Mouse (Mus musculus) duodenum, adult 2 months (tissue): ENCODE data around the gene Olfr1020. TPM values are rescaled to one million over a fixed set of nuclear protein-coding genes. Genes with fewer than 3 reads are reported as not detected.

ENCODE experiments used
- polyA plus RNA-seq: library from polyadenylated mRNA; depleted of rRNA; stranded (reverse); fragments of >200 nt; gene quantifications from 2 replicates; pipeline ENCODE4 v1.2.3, GENCODE M21; 2012; ENCODE audit warnings: low replicate concordance; rRNA removed

The Olfr1020 gene
- polyA plus RNA-seq: not detected in 2 replicates

GRCm38 (mm10) chr2:85846730-85847129, at the start of gene Olfr1020:
Gene Olfr1020, plus strand, starts transcription at chr2:85847030.

GRCm38 (mm10) chr2:85802444-85802843, 44.4 kb upstream of the Olfr1020 start, which contains the start of gene Olfr1016:
Gene Olfr1016, minus strand, starts transcription at chr2:85802544.

GRCm38 (mm10) chr2:85818179-85818578, 28.7 kb upstream of the Olfr1020 start, which contains the start of gene Olfr1018:
Gene Olfr1018, plus strand, starts transcription at chr2:85818479.

GRCm38 (mm10) chr2:85845383-85845782, 1.4 kb upstream of the Olfr1020 start, which contains the start of gene Olfr1019:
Gene Olfr1019, minus strand, starts transcription at chr2:85845483.

GRCm38 (mm10) chr2:85868294-85868693, 21.5 kb downstream of the Olfr1020 start, which contains the start of gene Olfr1022:
Gene Olfr1022, plus strand, starts transcription at chr2:85868594.

GRCm38 (mm10) chr2:85885340-85885739, 38.5 kb downstream of the Olfr1020 start, which contains the start of gene Olfr1023:
Gene Olfr1023, plus strand, starts transcription at chr2:85885640.

Other genes starting within 250 kb of the Olfr1020 start
- not detected in 2 replicates for gene Olfr1000, start 235.1 kb upstream of the Olfr1020 start, polyA plus RNA-seq
- not detected in 2 replicates for gene Olfr1002, start 196.3 kb upstream of the Olfr1020 start, polyA plus RNA-seq
- not detected in 2 replicates for gene Olfr154, start 182.6 kb upstream of the Olfr1020 start, polyA plus RNA-seq
- not detected in 2 replicates for gene Olfr1006, start 168.3 kb upstream of the Olfr1020 start, polyA plus RNA-seq
- gene Olfr1008, start 157.6 kb upstream of the Olfr1020 start, polyA plus RNA-seq: not detected in 2 replicates
- gene Olfr1009, start 131.6 kb upstream of the Olfr1020 start, polyA plus RNA-seq: not detected in 2 replicates
- gene Olfr1012, start 84.3 kb upstream of the Olfr1020 start, polyA plus RNA-seq: not detected in 2 replicates
- not detected in 2 replicates for gene Olfr1013, start 79.9 kb upstream of the Olfr1020 start, polyA plus RNA-seq
- not detected in 2 replicates for gene Olfr1014, start 74.3 kb upstream of the Olfr1020 start, polyA plus RNA-seq
- not detected in 2 replicates for gene Olfr1015, start 65.0 kb upstream of the Olfr1020 start, polyA plus RNA-seq
- not detected in 2 replicates for gene Olfr1016, start 44.5 kb upstream of the Olfr1020 start, polyA plus RNA-seq
- gene Olfr1018, start 28.6 kb upstream of the Olfr1020 start, polyA plus RNA-seq: not detected in 2 replicates
- not detected in 2 replicates for gene Olfr1019, start 1.5 kb upstream of the Olfr1020 start, polyA plus RNA-seq
- gene Olfr1022, start 21.6 kb downstream of the Olfr1020 start, polyA plus RNA-seq: not detected in 2 replicates
- not detected in 2 replicates for gene Olfr1023, start 38.6 kb downstream of the Olfr1020 start, polyA plus RNA-seq
- not detected in 2 replicates for gene Olfr1024, start 58.0 kb downstream of the Olfr1020 start, polyA plus RNA-seq
- not detected in 2 replicates for gene Olfr1025-ps1, start 68.2 kb downstream of the Olfr1020 start, polyA plus RNA-seq
- not detected in 2 replicates for gene Olfr1026, start 74.5 kb downstream of the Olfr1020 start, polyA plus RNA-seq
- not detected in 2 replicates for gene Olfr1028, start 103.4 kb downstream of the Olfr1020 start, polyA plus RNA-seq
- gene Olfr1029, start 126.9 kb downstream of the Olfr1020 start, polyA plus RNA-seq: not detected in 2 replicates
- gene Olfr1030, start 132.2 kb downstream of the Olfr1020 start, polyA plus RNA-seq: not detected in 2 replicates
- not detected in 2 replicates for gene Olfr1031, start 143.3 kb downstream of the Olfr1020 start, polyA plus RNA-seq
- not detected in 2 replicates for gene Olfr1032, start 158.5 kb downstream of the Olfr1020 start, polyA plus RNA-seq
- 0.04 and 0.14 TPM in 2 replicates for gene Olfr1033, start 173.6 kb downstream of the Olfr1020 start, polyA plus RNA-seq
- not detected in 2 replicates for gene Olfr1034, start 198.8 kb downstream of the Olfr1020 start, polyA plus RNA-seq
- gene Olfr1036, start 227.0 kb downstream of the Olfr1020 start, polyA plus RNA-seq: not detected in 2 replicates
- not detected in 2 replicates for gene Olfr1037, start 240.4 kb downstream of the Olfr1020 start, polyA plus RNA-seq